ENCODE assay signal across 1 mouse cellular context in the genomic region with DNA sequence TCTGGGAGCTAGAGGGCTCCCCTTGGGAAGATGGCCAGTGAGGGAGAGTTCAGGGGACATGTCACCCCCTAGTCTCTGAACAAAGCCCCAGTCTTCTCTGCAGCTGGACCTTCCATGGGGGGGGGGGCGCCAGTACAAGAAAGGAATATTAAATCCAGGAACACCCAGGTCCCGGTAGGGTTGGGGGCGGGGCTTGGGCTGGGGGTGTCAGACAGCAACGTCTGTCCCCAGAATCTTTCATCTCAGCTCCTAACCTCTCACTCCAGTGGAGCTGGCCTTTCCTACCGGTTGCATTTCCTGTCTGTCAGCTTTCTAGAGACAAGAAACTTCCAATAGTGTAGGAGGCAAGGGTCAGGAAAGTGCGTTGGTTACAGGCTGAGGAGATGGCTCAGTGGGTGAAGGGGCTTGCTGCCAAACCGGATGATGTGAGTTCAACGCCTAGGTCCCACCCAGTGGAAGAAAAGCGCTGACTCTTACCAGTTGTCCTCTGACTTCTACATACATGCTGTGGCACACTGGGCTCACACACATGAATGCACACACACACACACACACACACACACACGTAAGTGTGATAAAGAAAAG.
TF ChIP-seq lines count a peak whose summit lies in the region.

No protein-coding gene starts in this region.

TF ChIP-seq in MEL, 35 proteins besides CTCF, POLR2A, EP300 and RAD21 (continued from another document):
- TF ChIP-seq POLR2AphosphoS5 (IDR thresholded peaks at IDR 0.05; ENCODE audit: borderline replicate concordance, low read depth, low read length) = no peak
